ENCODE assay signal across 10 mouse cellular contexts in the genomic region with DNA sequence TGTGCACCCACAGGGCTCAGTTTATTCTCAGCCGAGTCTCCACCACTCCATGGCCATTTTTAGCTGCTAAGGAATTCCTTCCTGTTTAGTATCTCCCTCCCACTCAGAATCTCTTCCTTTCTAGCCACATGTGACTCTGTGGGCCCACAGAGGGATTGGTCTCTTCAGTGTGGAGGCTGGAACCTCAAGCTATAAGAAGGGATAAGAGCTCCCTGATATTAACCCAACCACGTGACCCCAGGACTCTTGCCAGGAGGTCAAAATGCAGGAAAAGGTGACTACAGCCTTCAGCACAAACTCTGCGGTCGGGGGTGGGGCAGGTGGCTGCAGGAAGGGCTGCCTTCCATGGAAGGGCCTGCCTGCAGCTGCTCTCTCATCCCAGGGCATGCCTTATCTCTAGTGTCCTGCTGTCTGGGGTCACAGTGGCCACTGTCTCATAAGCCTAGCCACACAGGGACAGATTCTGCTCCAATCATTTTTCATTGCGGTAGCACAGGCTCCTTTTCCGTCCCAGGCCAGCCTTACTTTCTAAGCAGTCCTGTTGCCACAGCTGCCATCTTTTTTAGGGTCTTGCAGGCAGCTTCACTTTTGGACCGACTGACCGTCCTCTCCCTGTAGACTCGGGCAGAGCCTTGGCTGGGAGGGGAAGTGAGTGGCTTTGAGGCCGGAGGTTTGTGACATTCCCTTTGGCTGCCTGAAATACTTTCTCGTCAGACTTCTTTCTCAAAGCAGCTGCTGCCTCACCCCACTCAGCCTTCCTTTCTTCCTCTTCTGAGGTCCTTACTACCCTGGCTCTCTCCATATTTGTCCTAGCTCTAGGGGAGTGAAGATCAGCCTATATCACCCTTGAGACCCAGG. TPM values are rescaled to one million over a fixed set of nuclear protein-coding genes. Genes with fewer than 3 reads are reported as not detected.
DNase-seq lines count a peak whose midpoint lies in the region; ATAC-seq and TF ChIP-seq lines count a peak whose summit lies in the region.
"Had no signal": no experiment of that assay in that cellular context is flagged by ENCODE, and none has a peak within 500 bp of the region (broad histone marks: within the 10 kb centered on the region; RNA-seq: fewer than 3 reads in every experiment).

No protein-coding gene starts in this region.

- H3K27me3 ChIP-seq in hindbrain, embryonic 10.5 days (ENCODE audit: insufficient read depth, poor library complexity, severe bottlenecking), result peaks cover 6% of the 10 kb centered on the region; the same call in 1 of the 2 replicates
- H3K27me3 ChIP-seq in hindbrain, embryonic 13.5 days, result peaks cover 12% of the 10 kb centered on the region; the same call in 1 of the 2 replicates
- no peaks in the 10 kb centered on the region for H3K27me3 ChIP-seq in lung, embryonic 16.5 days (ENCODE audit: control insufficient read depth, insufficient read depth, low read depth, low read length)
- no peaks in the 10 kb centered on the region for H3K27me3 ChIP-seq in forebrain, postnatal 0 days (ENCODE audit: insufficient read depth, low read length)
- H3K27me3 ChIP-seq: neural tube, embryonic 15.5 days had no signal

- ATAC-seq in hindbrain, embryonic 13.5 days (ENCODE audit: low FRiP score), result no peak
- ATAC-seq in lung, embryonic 16.5 days (ENCODE audit: low read depth), result no peak
- no peak for ATAC-seq in forebrain, postnatal 0 days

- H3K4me3 ChIP-seq in hindbrain, embryonic 10.5 days, result no peak overlapping the region
- no peak overlapping the region for H3K4me3 ChIP-seq in hindbrain, embryonic 13.5 days
- H3K4me3 ChIP-seq in lung, embryonic 16.5 days (ENCODE audit: low read length), result no peak overlapping the region
- no peak overlapping the region for H3K4me3 ChIP-seq in forebrain, postnatal 0 days (ENCODE audit: low read depth, low read length)
- H3K4me3 ChIP-seq: neural tube, embryonic 15.5 days had no signal

- H3K36me3 ChIP-seq in hindbrain, embryonic 10.5 days, result no peaks in the 10 kb centered on the region
- no peaks in the 10 kb centered on the region for H3K36me3 ChIP-seq in hindbrain, embryonic 13.5 days
- H3K36me3 ChIP-seq in lung, embryonic 16.5 days (ENCODE audit: control insufficient read depth, insufficient read depth, low read length), result no peaks in the 10 kb centered on the region
- H3K36me3 ChIP-seq in forebrain, postnatal 0 days (ENCODE audit: insufficient read depth), result no peaks in the 10 kb centered on the region
- H3K36me3 ChIP-seq: neural tube, embryonic 15.5 days had no signal

- H3K4me2 ChIP-seq in hindbrain, embryonic 13.5 days, result no peak overlapping the region
- no peak overlapping the region for H3K4me2 ChIP-seq in lung, embryonic 16.5 days (ENCODE audit: low read depth, low read length)
- no peak overlapping the region for H3K4me2 ChIP-seq in forebrain, postnatal 0 days (ENCODE audit: low read depth)
- H3K4me2 ChIP-seq: neural tube, embryonic 15.5 days had no signal

- TF ChIP-seq CTCF in forebrain, postnatal 0 days (IDR thresholded peaks at IDR 0.05; ENCODE audit: low read depth), result no peak

- H3K27ac ChIP-seq in hindbrain, embryonic 10.5 days, result peak overlapping the region; percentile 0; the same call in 1 of the 2 replicates
- no peak overlapping the region for H3K27ac ChIP-seq in hindbrain, embryonic 13.5 days
- peak overlapping the region; percentile 26; the same call in 1 of the 2 replicates for H3K27ac ChIP-seq in lung, embryonic 16.5 days (ENCODE audit: low read length)
- no peak overlapping the region for H3K27ac ChIP-seq in forebrain, postnatal 0 days (ENCODE audit: low read depth, low read length)
- H3K27ac ChIP-seq: neural tube, embryonic 15.5 days had no signal

- WGBS in hindbrain, embryonic 10.5 days, result 63% methylated on average over 11 of the region's 11 CpGs
- 71% methylated on average over 11 of the region's 11 CpGs for WGBS in hindbrain, embryonic 13.5 days
- 30% methylated on average over 11 of the region's 11 CpGs for WGBS in lung, embryonic 16.5 days
- WGBS in forebrain, postnatal 0 days, result 74% methylated on average over 11 of the region's 11 CpGs

- no peak overlapping the region for H3K9ac ChIP-seq in hindbrain, embryonic 13.5 days
- peak overlapping the region; percentile 25; the same call in 1 of the 2 replicates for H3K9ac ChIP-seq in lung, embryonic 16.5 days (ENCODE audit: low read length)
- no peak overlapping the region for H3K9ac ChIP-seq in forebrain, postnatal 0 days
- H3K9ac ChIP-seq: neural tube, embryonic 15.5 days had no signal

- no peak for DNase-seq in hindbrain, embryonic 10.5 days (ENCODE audit: low spot score)
- peak; percentile 70 for DNase-seq in brain, adult 2 months (ENCODE audit: low read depth, low spot score)
- DNase-seq in kidney, adult 9 months, result peak; percentile 89
- no peak for DNase-seq in forebrain, postnatal 0 days
- DNase-seq in embryo, embryonic 10 days (ENCODE audit: low spot score), result no peak
- no peak for DNase-seq in left cerebral cortex, adult 11 months (ENCODE audit: low spot score)
- DNase-seq: gastrocnemius, postnatal 25 days had no signal

- H3K4me1 ChIP-seq in hindbrain, embryonic 10.5 days (replicated peaks), result peaks cover 37% of the 10 kb centered on the region
- no peaks in the 10 kb centered on the region for H3K4me1 ChIP-seq in hindbrain, embryonic 13.5 days (replicated peaks)
- H3K4me1 ChIP-seq in lung, embryonic 16.5 days (replicated peaks; ENCODE audit: control insufficient read depth, insufficient read depth, low read length), result peaks cover 23% of the 10 kb centered on the region
- no peaks in the 10 kb centered on the region for H3K4me1 ChIP-seq in forebrain, postnatal 0 days (ENCODE audit: insufficient read depth)
- H3K4me1 ChIP-seq: neural tube, embryonic 15.5 days had no signal

- no peaks in the 10 kb centered on the region for H3K9me3 ChIP-seq in hindbrain, embryonic 10.5 days
- H3K9me3 ChIP-seq in hindbrain, embryonic 13.5 days, result no peaks in the 10 kb centered on the region
- H3K9me3 ChIP-seq in lung, embryonic 16.5 days (ENCODE audit: control insufficient read depth, low read length), result no peaks in the 10 kb centered on the region
- no peaks in the 10 kb centered on the region for H3K9me3 ChIP-seq in forebrain, postnatal 0 days (ENCODE audit: low read length)
- H3K9me3 ChIP-seq: neural tube, embryonic 15.5 days had no signal

RNA-seq across cellular contexts. Expression of a gene that starts 35.0 kb away (rescaled TPM):
- polyA plus RNA-seq in hindbrain, embryonic 10.5 days (2016; fragmentation: Nextera tagmentation; extraction: Ambion mirVana), result 184 and 214 TPM in 2 replicates
- 113 and 116 TPM in 2 replicates for polyA plus RNA-seq in hindbrain, embryonic 13.5 days (2015; fragmentation: Nextera tagmentation; extraction: Ambion mirVana)
- 74.4 and 92.3 TPM in 2 replicates for polyA plus RNA-seq in lung, embryonic 16.5 days (2015; fragmentation: Nextera tagmentation; extraction: Ambion mirVana)
- total RNA-seq in forebrain, postnatal 0 days (2014; rRNA removed), result 13.8 and 13.9 TPM in 2 replicates
- polyA plus RNA-seq in forebrain, postnatal 0 days (2015; fragmentation: Nextera tagmentation; extraction: Ambion mirVana), result 34.3 and 35.1 TPM in 2 replicates

Comparison
In these comparisons a context has a peak if more than half of its experiments do, and no peak if none do; other contexts are left out.
1. H3K27ac ChIP-seq: peak in hindbrain, embryonic 10.5 days (single experiment) and lung, embryonic 16.5 days (single experiment); none in hindbrain, embryonic 13.5 days (single experiment) and forebrain, postnatal 0 days (single experiment).
2. DNase-seq: peak in brain, adult 2 months (single experiment) and kidney, adult 9 months (single experiment); none in hindbrain, embryonic 10.5 days (single experiment), forebrain, postnatal 0 days (single experiment), embryo, embryonic 10 days (single experiment) and left cerebral cortex, adult 11 months (single experiment).